10 mouse cellular contexts compared by ENCODE assay signal in the genomic region with DNA sequence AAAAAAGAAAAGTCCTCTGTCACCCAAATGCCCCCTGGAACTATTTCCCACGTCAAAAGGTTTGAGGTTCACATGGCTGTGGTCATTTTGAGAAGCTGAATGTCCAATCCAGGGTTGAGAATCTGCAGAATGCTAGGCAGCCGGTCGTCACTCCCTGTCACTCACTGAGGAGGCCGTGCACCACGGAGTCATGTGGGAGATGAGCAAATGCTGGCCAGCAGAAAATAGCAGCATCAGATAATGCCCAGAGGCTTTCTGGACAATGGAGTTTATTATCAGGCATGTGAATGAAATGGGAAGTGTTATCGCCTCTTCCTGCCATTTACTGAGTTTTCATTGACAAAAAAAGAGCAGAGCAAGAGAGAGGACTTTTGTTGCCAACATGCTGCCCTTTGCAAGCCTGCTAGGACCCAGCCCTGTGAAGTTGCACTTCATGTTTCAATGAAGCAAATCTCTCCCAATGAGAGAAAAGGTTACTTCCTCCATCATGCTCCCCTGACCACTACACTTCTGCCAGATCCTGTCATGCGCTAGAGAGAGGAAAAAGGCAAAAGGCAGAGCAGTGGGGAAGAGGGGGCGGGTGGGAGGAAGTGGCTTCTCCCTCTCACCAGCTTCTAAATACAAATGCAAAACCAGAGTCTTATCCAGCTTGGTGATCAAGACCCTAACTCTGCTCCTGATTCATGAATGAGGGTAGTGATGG.
DNase-seq lines count a peak whose midpoint lies in the region; ATAC-seq and TF ChIP-seq lines count a peak whose summit lies in the region.
"Had no signal": no experiment of that assay in that cellular context is flagged by ENCODE, and none has a peak within 500 bp of the region (broad histone marks: within the 10 kb centered on the region; RNA-seq: fewer than 3 reads in every experiment).

No protein-coding gene starts in this region.

- DNase-seq in hindbrain, embryonic 10.5 days (ENCODE audit: low spot score), result peak; percentile 6
- DNase-seq in hindbrain, embryonic 14.5 days (ENCODE audit: low spot score), result no peak
- DNase-seq in 416B (ENCODE audit: low read depth) (peak; percentile 96), CH12.LX (ENCODE audit: extremely low read depth) (peak; percentile 22)
- DNase-seq in induced T-regulatory cell, adult 2 months (ENCODE audit: low read depth), result peak; percentile 1
- no peak for DNase-seq in c-Kit-positive CD71-positive TER-119-positive erythroid progenitor cells, embryonic 14.5 days (ENCODE audit: low spot score)
- no peak for DNase-seq in urinary bladder, postnatal 10 days (ENCODE audit: low spot score)
- DNase-seq: kidney, adult 8-10 months had no signal

- TF ChIP-seq RAD21 in CH12.LX (IDR thresholded peaks at IDR 0.05; ENCODE audit: low read depth, low read length), result no peak

- no peak for ATAC-seq in hindbrain, embryonic 14.5 days (ENCODE audit: low FRiP score)
- no peak for ATAC-seq in activated CD4-positive, CD25-positive, alpha-beta regulatory T cell, adult 4 months

- no peak overlapping the region for H3K4me3 ChIP-seq in hindbrain, embryonic 10.5 days
- H3K4me3 ChIP-seq in hindbrain, embryonic 14.5 days (replicated peaks; ENCODE audit: low read length), result no peak overlapping the region
- no peak overlapping the region for H3K4me3 ChIP-seq in CH12.LX (replicated peaks in 1 of 3; ENCODE audit: low read depth in 2 of 3, low read length in 2 of 3, poor library complexity in 1 of 3)
- H3K4me3 ChIP-seq: midbrain, embryonic 12.5 days had no signal

- dilution Hi-C loops in CH12.LX (cut with MboI; ENCODE audit: extremely low pct_ligation_motif_present, extremely low pct_unique_long_range_greater_than_20kb, low sequenced_read_pairs), result no loop called here

- TF ChIP-seq POLR2A in CH12.LX (IDR thresholded peaks at IDR 0.05; ENCODE audit: low read depth, low read length), result no peak

- WGBS in hindbrain, embryonic 10.5 days, result 68% methylated on average over 8 of the region's 8 CpGs
- WGBS in hindbrain, embryonic 14.5 days, result 63% methylated on average over 8 of the region's 8 CpGs

- no peak for TF ChIP-seq CTCF in CH12.LX (conservative IDR thresholded peaks at IDR 0.05 in 1 of 2, IDR thresholded peaks at IDR 0.05 in 1 of 2; ENCODE audit: low read depth in 2 of 2, low read length in 2 of 2)

- H3K4me1 ChIP-seq in hindbrain, embryonic 10.5 days (replicated peaks), result no peaks in the 10 kb centered on the region
- no peaks in the 10 kb centered on the region for H3K4me1 ChIP-seq in hindbrain, embryonic 14.5 days (replicated peaks; ENCODE audit: control insufficient read depth, insufficient read depth, low read length)
- H3K4me1 ChIP-seq in CH12.LX (ENCODE audit: control insufficient read depth in 1 of 2, insufficient read depth in 2 of 2), result peaks cover 0 to 13% of the 10 kb centered on the region in 2 experiments; a peak in 2 of 4 replicates
- H3K4me1 ChIP-seq: midbrain, embryonic 12.5 days had no signal

- no peaks in the 10 kb centered on the region for H3K79me2 ChIP-seq in CH12.LX (replicated peaks; ENCODE audit: control insufficient read depth, extremely low read depth, insufficient read depth, poor library complexity, severe bottlenecking)

- in situ Hi-C loops in CH12.LX (cut with MboI; ENCODE audit: low pct_ligation_motif_present, low pct_unique_long_range_greater_than_20kb, low sequenced_read_pairs), result loop anchor here (25.0 kb wide), 1 partner anchor 1279 kb away; no protein-coding TSS in a partner anchor

- no peaks in the 10 kb centered on the region for H3K9me3 ChIP-seq in hindbrain, embryonic 10.5 days
- H3K9me3 ChIP-seq in hindbrain, embryonic 14.5 days (ENCODE audit: control insufficient read depth, low read length), result no peaks in the 10 kb centered on the region
- H3K9me3 ChIP-seq in CH12.LX (replicated peaks; ENCODE audit: low read length), result no peaks in the 10 kb centered on the region
- H3K9me3 ChIP-seq: midbrain, embryonic 12.5 days had no signal

- no peak for TF ChIP-seq EP300 in CH12.LX (IDR thresholded peaks at IDR 0.05; ENCODE audit: low read length)

- H3K27me3 ChIP-seq in hindbrain, embryonic 10.5 days (ENCODE audit: insufficient read depth, poor library complexity, severe bottlenecking), result no peaks in the 10 kb centered on the region
- no peaks in the 10 kb centered on the region for H3K27me3 ChIP-seq in hindbrain, embryonic 14.5 days (ENCODE audit: control insufficient read depth, insufficient read depth, low read length)
- H3K27me3 ChIP-seq in CH12.LX (replicated peaks), result no peaks in the 10 kb centered on the region
- H3K27me3 ChIP-seq: midbrain, embryonic 12.5 days had no signal

- no peak overlapping the region for H3K9ac ChIP-seq in hindbrain, embryonic 14.5 days
- no peak overlapping the region for H3K9ac ChIP-seq in CH12.LX (ENCODE audit: insufficient read depth, low read depth)
- H3K9ac ChIP-seq: midbrain, embryonic 12.5 days had no signal

- H3K27ac ChIP-seq in hindbrain, embryonic 10.5 days, result no peak overlapping the region
- no peak overlapping the region for H3K27ac ChIP-seq in hindbrain, embryonic 14.5 days
- no peak overlapping the region for H3K27ac ChIP-seq in CH12.LX (ENCODE audit: insufficient read depth, low read depth)
- H3K27ac ChIP-seq: midbrain, embryonic 12.5 days had no signal

- no peaks in the 10 kb centered on the region for H3K36me3 ChIP-seq in hindbrain, embryonic 10.5 days
- H3K36me3 ChIP-seq in hindbrain, embryonic 14.5 days (replicated peaks; ENCODE audit: control insufficient read depth, insufficient read depth), result no peaks in the 10 kb centered on the region
- H3K36me3 ChIP-seq in CH12.LX (replicated peaks in 1 of 2; ENCODE audit: control insufficient read depth in 1 of 2, insufficient read depth in 1 of 2, low read length in 1 of 2), result no peaks in the 10 kb centered on the region
- H3K36me3 ChIP-seq: midbrain, embryonic 12.5 days had no signal

- no peak overlapping the region for H3K4me2 ChIP-seq in hindbrain, embryonic 14.5 days (replicated peaks)
- H3K4me2 ChIP-seq in CH12.LX (ENCODE audit: insufficient read depth, low read depth, poor library complexity, severe bottlenecking), result no peak overlapping the region
- H3K4me2 ChIP-seq: midbrain, embryonic 12.5 days had no signal

TF ChIP-seq in CH12.LX, 34 proteins besides CTCF, POLR2A, EP300 and RAD21:
- TF ChIP-seq BHLHE40 (IDR thresholded peaks at IDR 0.05; ENCODE audit: low read depth, low read length), result no peak
- no peak for TF ChIP-seq ELF1 (IDR thresholded peaks at IDR 0.05; ENCODE audit: low read depth, low read length)

Comparison
In these comparisons a context has a peak if more than half of its experiments do, and no peak if none do; other contexts are left out.
1. DNase-seq: peak in hindbrain, embryonic 10.5 days (single experiment), 416B (single experiment), CH12.LX (single experiment) and induced T-regulatory cell, adult 2 months (single experiment); none in hindbrain, embryonic 14.5 days (single experiment), c-Kit-positive CD71-positive TER-119-positive erythroid progenitor cells, embryonic 14.5 days (single experiment) and urinary bladder, postnatal 10 days (single experiment).